Mouse (Mus musculus) intestine, embryonic 14.5 days (tissue): Measurements from ENCODE around the gene Dbn1. TPM values are rescaled to one million over a fixed set of nuclear protein-coding genes. Genes with fewer than 3 reads are reported as not detected.

Experiments
- ATAC-seq: fragments of 200-750 bp; cut with Nextera tagmentation; replicated peaks from 2 replicates; pipeline ENCODE4 v1.8.0; 2017; ENCODE audit warnings: low read depth, moderate number of reproducible peaks, moderate TSS enrichment, moderate library complexity; ENCODE audit not compliant: low FRiP score, low TSS enrichment
- DNase-seq: peaks from one replicate; pipeline ENCODE4 v3.0.0-alpha.2; 2018; ENCODE audit warnings: low spot score
- H3K27ac ChIP-seq: fragments of 300-500 bp; sonication (generic); 2 replicates; pipeline ENCODE4 v1.5.1; 2014; ENCODE audit warnings: low read depth, mild to moderate bottlenecking, control low read depth
- H3K27me3 ChIP-seq: fragments of 300-500 bp; sonication (generic); replicated peaks from 2 replicates; pipeline ENCODE4 v1.6.1; 2014; ENCODE audit warnings: low read length, control low read depth; ENCODE audit not compliant: control insufficient read depth, insufficient read depth
- H3K36me3 ChIP-seq: fragments of 300-500 bp; sonication (generic); 2 replicates; pipeline ENCODE4 v1.6.1; 2014; ENCODE audit warnings: low read length, control low read depth; ENCODE audit not compliant: control insufficient read depth, insufficient read depth
- H3K4me1 ChIP-seq: fragments of 300-500 bp; sonication (generic); replicated peaks from 2 replicates; pipeline ENCODE4 v1.6.1; 2014; ENCODE audit warnings: low read length, control low read depth, mixed read lengths; ENCODE audit not compliant: control insufficient read depth, insufficient read depth
- H3K4me2 ChIP-seq: fragments of 300-500 bp; sonication (generic); 2 replicates; pipeline ENCODE4 v1.6.1; 2014; ENCODE audit warnings: low read length
- H3K4me3 ChIP-seq: fragments of 300-500 bp; sonication (generic); 2 replicates; pipeline ENCODE4 v1.5.1; 2014; ENCODE audit warnings: low read depth, low read length, control low read depth, mixed read lengths
- H3K9ac ChIP-seq: fragments of 300-500 bp; sonication (generic); 2 replicates; pipeline ENCODE4 v1.6.1; 2014; ENCODE audit warnings: mild to moderate bottlenecking, low read length
- H3K9me3 ChIP-seq: fragments of 300-500 bp; sonication (generic); 2 replicates; pipeline ENCODE4 v1.6.1; 2016; ENCODE audit warnings: low read length, control low read depth; ENCODE audit not compliant: control insufficient read depth
- WGBS: fragments of 180-500 bp; shearing (Covaris S2); extraction: QIAGEN DNeasy Blood & Tissue Kit; methylation state at CpG from one replicate; pipeline ENCODE4 v1.1.7; 2014; 5-methylcytosine and 5-hydroxymethylcytosine counted together
- polyA plus RNA-seq: library from polyadenylated mRNA; unstranded; fragments of >200 nt; fragmentation: Nextera tagmentation; extraction: Ambion mirVana; gene quantifications from 2 replicates; pipeline ENCODE4 v1.2.1, GENCODE M21; 2014

The Dbn1 gene
- 120 and 134 TPM in 2 replicates for polyA plus RNA-seq

DNA sequence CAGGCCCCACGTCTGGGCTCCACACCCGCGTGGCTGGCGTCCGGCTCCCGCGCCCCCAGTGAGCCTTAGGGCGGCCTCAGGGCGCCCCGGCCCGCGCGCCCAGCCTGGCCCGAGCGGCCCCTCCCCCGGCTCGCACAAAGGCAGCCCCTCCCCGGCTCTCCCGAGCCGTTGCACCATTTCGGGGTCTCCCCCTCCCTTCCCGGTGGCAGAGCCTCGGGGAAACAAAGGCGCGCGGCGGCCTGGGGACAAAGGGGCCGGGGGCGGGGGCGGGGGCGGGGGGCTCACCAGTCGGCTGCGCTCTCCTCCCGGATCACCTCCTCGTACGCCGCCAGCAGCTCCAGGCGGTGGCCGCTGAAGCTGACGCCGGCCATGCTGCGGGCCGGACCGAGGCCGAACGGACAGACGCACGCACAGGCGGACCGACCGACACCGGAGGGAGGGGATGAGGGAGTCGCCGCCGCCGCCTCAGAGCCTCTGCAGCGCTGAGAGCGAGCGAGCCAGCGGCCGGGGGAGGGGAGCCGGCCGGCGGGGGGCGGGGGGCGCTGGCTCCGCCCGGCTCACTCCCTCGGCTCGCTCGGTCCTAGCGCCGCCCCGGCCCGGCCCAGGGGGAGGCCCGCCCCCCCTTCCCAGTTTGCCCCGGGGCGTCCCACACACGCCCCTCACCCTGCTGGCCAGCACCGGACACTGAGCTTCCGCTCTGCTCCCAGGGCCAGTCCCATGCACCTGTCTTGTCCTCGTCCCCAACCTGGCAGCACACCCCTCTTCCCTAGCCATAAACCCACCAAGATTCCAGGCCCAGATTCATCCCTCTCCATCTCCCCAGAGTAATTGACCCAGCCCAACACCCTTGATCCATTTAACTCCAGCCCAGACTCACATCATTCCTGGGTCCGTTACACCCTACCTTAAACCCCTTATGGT, at the start of gene Dbn1:
Gene Dbn1 (minus strand): TSS at position 534 of the 921 bp plus-strand sequence.
- peak; percentile 84 for ATAC-seq
- 1% methylated on average over 34 of the region's 83 CpGs for whole genome bisulfite sequencing
- peak within 1 kb of the TSS; percentile 93 for H3K4me3 ChIP-seq
- H3K9ac ChIP-seq = peak within 1 kb of the TSS; percentile 98
- H3K9me3 ChIP-seq = no peaks in the 10 kb centered on the region
- peaks cover 4% of the 10 kb centered on the region; the same call in 1 of the 2 replicates for H3K36me3 ChIP-seq
- H3K27ac ChIP-seq = peak within 1 kb of the TSS; percentile 93
- H3K4me2 ChIP-seq = peak within 1 kb of the TSS; percentile 93
- peak; percentile 82 for DNase-seq
- peaks cover 40% of the 10 kb centered on the region for H3K4me1 ChIP-seq
- no peaks in the 10 kb centered on the region for H3K27me3 ChIP-seq

DNA sequence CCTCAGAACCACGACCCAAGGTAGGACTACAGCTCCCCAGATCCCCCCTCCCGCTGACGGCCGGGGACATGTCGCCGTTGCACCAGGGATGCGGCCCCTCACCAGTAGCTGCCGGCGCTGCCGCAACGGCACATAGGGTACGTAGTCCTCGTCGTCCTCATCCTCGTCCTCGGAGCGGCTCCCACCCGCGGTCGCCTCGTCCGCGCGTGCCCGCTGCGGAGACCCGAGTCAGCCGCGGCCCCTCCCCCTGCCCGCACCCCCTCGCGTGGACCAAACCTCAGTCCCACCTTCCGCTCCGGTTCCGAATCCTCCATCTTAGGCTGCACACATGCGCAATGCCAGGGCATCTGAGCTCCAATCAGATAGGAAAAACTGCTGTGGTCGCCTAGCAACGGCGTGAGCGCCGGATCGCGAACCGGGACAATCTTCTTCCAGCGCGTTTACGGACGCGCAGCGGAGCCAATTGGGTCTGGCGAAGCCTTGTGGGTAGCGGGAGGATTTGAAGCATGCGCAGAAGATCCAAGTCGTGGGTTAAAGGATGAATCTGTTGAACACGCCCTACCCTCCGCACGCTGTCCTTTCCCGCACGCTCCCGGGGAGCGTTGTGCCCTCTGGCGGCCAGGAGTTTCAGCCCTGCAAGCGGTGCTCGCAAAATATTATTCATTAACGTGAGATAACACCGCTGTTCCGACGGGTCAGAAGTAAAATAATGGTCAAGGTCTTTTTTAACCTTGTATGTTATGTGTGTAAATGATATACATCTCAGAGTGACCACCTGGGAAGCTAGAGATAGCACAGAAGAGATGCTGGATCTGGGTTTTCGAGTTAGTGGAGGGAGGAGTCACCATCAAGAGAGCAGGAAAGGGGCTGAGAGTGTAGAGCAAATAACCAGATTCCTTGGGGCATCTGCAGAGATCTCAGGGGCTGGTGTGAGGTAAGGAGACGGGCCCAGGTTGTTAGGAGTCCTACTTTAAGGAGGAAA, 48.6 kb upstream of the Dbn1 start, which contains the start of gene Ddx41:
Gene Ddx41 (minus strand): TSS at position 465 of the 982 bp plus-strand sequence.
- ATAC-seq (peak; percentile 98), DNase-seq (peak; percentile 99)
- Histone ChIP-seq H3K4me3 (peak within 1 kb of the TSS; percentile 83), H3K27ac (no peak within 1 kb of the TSS; the same call in 1 of the 2 replicates), H3K27me3 (no peaks in the 10 kb centered on the region), H3K4me2 (peak within 1 kb of the TSS; percentile 70), H3K4me1 (0 out of 2 replicates have a peak, but pooled peaks cover 4% of the 10 kb centered on the region), H3K36me3 (peaks cover 71% of the 10 kb centered on the region), H3K9ac (peak within 1 kb of the TSS; percentile 69), H3K9me3 (no peaks in the 10 kb centered on the region)
- under 1% methylated on average over 70 of the region's 70 CpGs for WGBS

DNA sequence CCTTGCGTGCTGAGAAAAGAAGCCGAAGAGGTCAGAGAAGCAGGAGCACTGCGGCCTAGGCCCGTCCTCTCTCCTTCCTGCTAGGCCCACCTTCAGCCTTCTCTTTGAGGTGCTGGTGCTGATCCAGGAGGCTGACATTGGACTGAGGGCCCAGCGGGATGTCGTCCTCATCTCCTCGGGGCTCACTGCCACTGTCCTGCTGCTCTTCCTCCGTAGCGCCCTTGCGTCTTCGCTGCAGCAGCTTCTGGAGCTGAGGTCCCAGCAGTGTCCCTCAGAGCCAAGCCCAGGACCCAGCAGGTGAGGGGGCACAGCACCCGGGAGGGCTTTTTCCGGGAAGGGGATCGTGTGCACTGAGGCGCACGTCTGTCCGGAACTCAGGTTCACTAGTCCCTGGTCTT, 47.9 kb upstream of the Dbn1 start:
- peak overlapping the region; percentile 70 for H3K4me2 ChIP-seq
- DNase-seq = no peak
- no peaks in the 10 kb centered on the region for H3K27me3 ChIP-seq
- ATAC-seq = peak; percentile 22
- H3K4me3 ChIP-seq = peak overlapping the region; percentile 83
- peak overlapping the region; percentile 69 for H3K9ac ChIP-seq
- WGBS = 16% methylated on average over 17 of the region's 17 CpGs
- H3K36me3 ChIP-seq = peaks cover 69% of the 10 kb centered on the region
- H3K27ac ChIP-seq = no peak overlapping the region; the same call in 1 of the 2 replicates
- 0 out of 2 replicates have a peak, but pooled peaks cover 4% of the 10 kb centered on the region for H3K4me1 ChIP-seq
- H3K9me3 ChIP-seq = no peaks in the 10 kb centered on the region

DNA sequence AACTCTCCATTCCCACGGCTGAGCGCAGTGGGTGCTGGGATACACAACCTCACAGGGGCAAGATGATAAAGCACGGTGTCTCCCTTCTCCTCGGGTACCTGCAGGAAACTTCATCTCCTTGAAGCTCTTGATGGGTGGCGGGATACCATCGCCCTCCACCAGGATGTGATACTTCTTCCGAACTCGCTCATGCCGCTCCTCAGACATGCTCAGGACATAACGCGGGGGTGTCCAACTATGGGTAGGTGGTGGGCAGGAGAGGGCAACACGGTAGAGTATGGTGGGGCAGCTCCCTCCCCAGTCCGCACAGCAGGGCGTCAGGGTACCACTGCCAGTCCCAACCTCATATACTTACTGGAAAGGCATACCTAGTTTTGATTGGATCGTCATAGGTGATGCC, 47.3 kb upstream of the Dbn1 start:
- WGBS = 91% methylated on average over 15 of the region's 15 CpGs
- no peaks in the 10 kb centered on the region for H3K27me3 ChIP-seq
- peaks cover 69% of the 10 kb centered on the region for H3K36me3 ChIP-seq
- 0 out of 2 replicates have a peak, but pooled peaks cover 4% of the 10 kb centered on the region for H3K4me1 ChIP-seq
- H3K4me3 ChIP-seq = no peak overlapping the region
- ATAC-seq = no peak
- no peaks in the 10 kb centered on the region for H3K9me3 ChIP-seq
- H3K9ac ChIP-seq = no peak overlapping the region
- no peak for DNase-seq
- H3K4me2 ChIP-seq = peak overlapping the region; percentile 70
- H3K27ac ChIP-seq = no peak overlapping the region

DNA sequence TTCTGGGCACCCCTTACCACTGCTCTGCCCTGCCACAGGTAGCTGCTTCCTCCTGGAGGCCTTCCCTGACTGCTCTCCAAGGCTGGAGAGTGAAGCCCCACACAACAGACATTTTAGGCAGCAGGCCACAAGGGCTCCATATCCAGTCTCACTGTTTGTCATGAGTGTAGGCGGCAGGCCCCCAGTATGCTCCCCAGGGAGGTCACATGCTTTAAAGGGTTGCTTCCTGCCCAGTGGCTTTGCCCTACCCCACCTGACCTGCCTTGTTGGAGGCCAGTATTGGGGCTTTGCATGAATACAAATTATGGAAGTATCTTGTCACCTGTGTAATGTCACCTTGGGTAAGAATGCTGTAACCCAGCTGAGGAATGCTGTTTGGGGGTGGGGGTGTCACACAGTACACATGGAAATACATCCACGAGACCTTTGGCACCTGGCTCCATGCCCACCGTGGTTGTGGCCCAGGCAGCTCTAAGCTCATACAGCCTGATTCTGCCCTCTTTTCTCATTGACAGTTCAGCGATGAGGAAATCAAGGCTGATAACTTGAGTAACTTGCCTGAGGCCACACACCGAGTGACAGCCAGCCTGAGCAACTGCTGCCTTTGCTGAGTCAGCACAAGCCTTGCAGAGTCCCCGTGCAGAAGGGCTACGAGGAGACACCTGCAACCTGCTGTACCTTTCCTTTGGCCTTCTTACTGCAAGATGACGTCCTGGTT, 41.4 kb upstream of the Dbn1 start, which contains the start of gene Dok3:
Gene Dok3 (minus strand): TSS at position 99 of the 718 bp plus-strand sequence.
- H3K9me3 ChIP-seq = no peaks in the 10 kb centered on the region
- no peaks in the 10 kb centered on the region for H3K4me1 ChIP-seq
- no peak within 1 kb of the TSS for H3K4me2 ChIP-seq
- no peak within 1 kb of the TSS for H3K27ac ChIP-seq
- DNase-seq = no peak
- WGBS = 75% methylated on average over 8 of the region's 8 CpGs
- H3K27me3 ChIP-seq = no peaks in the 10 kb centered on the region
- H3K4me3 ChIP-seq = no peak within 1 kb of the TSS
- no peak for ATAC-seq
- H3K36me3 ChIP-seq = peaks cover 50% of the 10 kb centered on the region
- H3K9ac ChIP-seq = no peak within 1 kb of the TSS

DNA sequence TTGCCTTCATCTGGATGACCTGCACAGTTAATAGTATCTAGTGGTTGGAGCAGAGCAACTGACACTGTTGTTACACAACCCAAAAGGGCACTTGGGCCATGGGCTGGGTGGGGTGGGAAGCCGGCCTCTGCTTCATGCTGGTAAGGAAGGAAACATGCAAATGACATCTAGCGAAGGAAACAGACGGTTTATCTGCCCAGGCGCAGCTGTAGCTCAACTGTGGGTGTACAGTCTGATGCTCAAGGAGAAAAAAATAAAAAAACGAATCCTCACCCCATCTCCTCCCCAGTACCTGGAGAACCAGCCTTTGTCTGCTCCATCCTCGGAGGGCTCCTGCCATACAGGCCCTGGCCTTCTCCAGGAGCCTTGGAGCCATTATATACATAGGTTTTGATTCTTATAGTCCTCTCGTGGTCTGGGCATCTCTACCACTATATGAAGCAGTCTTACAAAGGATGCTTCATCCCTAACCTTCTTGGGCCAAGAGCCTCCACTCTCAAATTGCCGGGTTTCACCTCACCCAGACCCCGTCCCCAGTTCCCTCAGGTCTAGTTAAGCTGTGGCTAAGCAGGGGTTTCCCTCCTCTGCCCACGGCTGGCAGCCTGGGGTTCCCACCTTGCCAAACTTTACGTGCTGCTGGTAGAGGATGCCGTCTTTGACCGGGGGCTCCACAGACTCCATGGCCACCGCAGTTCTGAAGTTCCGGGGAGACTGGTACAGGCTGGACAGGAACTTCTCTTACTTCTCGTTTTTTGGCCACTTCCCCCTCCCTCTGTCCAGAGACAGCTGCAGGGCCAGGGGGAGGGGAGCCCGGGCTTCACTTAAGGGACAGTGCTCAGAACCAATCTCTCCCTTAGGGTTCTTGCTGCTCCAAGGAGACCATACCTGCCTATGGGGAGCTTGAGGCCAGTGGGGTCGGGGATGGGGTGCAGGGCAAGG, 40.2 kb upstream of the Dbn1 start:
- no peaks in the 10 kb centered on the region for H3K4me1 ChIP-seq
- no peaks in the 10 kb centered on the region for H3K9me3 ChIP-seq
- H3K9ac ChIP-seq = no peak overlapping the region
- H3K4me2 ChIP-seq = no peak overlapping the region
- H3K4me3 ChIP-seq = no peak overlapping the region
- no peak for ATAC-seq
- H3K27ac ChIP-seq = no peak overlapping the region
- 81% methylated on average over 18 of the region's 18 CpGs for WGBS
- H3K27me3 ChIP-seq = no peaks in the 10 kb centered on the region
- no peak for DNase-seq
- peaks cover 38% of the 10 kb centered on the region for H3K36me3 ChIP-seq

DNA sequence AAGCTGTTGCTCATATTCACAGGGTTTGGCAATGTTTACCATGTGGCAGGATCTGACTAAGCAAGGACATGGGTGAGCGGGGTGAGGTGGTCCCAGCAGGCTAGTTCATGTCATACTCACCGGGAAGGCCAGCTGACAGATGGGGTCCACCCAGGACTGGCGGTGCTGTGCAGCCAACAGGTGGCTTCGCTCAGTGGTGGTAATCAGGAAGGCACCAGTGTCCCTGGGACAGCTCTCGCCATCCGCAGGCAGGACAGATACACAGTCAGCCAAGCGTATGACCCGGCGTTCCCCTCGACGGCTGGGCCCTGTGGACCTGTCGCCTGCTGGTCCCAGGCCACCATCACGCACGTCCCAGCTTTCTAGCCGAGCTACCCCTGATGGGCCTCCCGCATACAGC, 39.3 kb upstream of the Dbn1 start:
- WGBS = 83% methylated on average over 16 of the region's 16 CpGs
- no peak for DNase-seq
- no peak overlapping the region for H3K4me2 ChIP-seq
- ATAC-seq = no peak
- H3K4me1 ChIP-seq = no peaks in the 10 kb centered on the region
- no peak overlapping the region for H3K27ac ChIP-seq
- peaks cover 31% of the 10 kb centered on the region for H3K36me3 ChIP-seq
- H3K27me3 ChIP-seq = no peaks in the 10 kb centered on the region
- H3K4me3 ChIP-seq = no peak overlapping the region
- H3K9me3 ChIP-seq = no peaks in the 10 kb centered on the region
- H3K9ac ChIP-seq = no peak overlapping the region
